12 mouse cellular contexts compared by ENCODE assay signal in genomic region chr1:74005020-74005419, GRCm38 (mm10).
DNase-seq lines count a peak whose midpoint lies in the region; ATAC-seq and TF ChIP-seq lines count a peak whose summit lies in the region.
"Had no signal": no experiment of that assay in that cellular context is flagged by ENCODE, and none has a peak within 500 bp of the region (broad histone marks: within the 10 kb centered on the region; RNA-seq: fewer than 3 reads in every experiment).

No protein-coding gene starts in this region.

- H3K27me3 ChIP-seq in kidney, adult 2 months (replicated peaks; ENCODE audit: control insufficient read depth, insufficient read depth, low read length): no peaks in the 10 kb centered on the region
- H3K27me3 ChIP-seq in kidney, embryonic 14.5 days (ENCODE audit: control insufficient read depth, insufficient read depth, low read length): no peaks in the 10 kb centered on the region; the same call in 1 of the 2 replicates
- H3K27me3 ChIP-seq in midbrain, postnatal 0 days (ENCODE audit: insufficient read depth, low read length): no peaks in the 10 kb centered on the region
- H3K27me3 ChIP-seq: midbrain, embryonic 15.5 days had no signal

- H3K36me3 ChIP-seq in kidney, adult 2 months (ENCODE audit: control insufficient read depth, insufficient read depth, low read length): peaks cover 6% of the 10 kb centered on the region; the same call in 1 of the 2 replicates
- no peaks in the 10 kb centered on the region; the same call in 1 of the 2 replicates for H3K36me3 ChIP-seq in kidney, embryonic 14.5 days (ENCODE audit: control insufficient read depth, insufficient read depth, low read length)
- no peaks in the 10 kb centered on the region for H3K36me3 ChIP-seq in midbrain, postnatal 0 days (ENCODE audit: insufficient read depth, low read length)
- H3K36me3 ChIP-seq: midbrain, embryonic 15.5 days had no signal

- no peak overlapping the region for H3K4me2 ChIP-seq in kidney, embryonic 14.5 days (replicated peaks; ENCODE audit: low read depth, low read length)
- H3K4me2 ChIP-seq in midbrain, postnatal 0 days (ENCODE audit: low read depth, low read length, poor library complexity, severe bottlenecking): no peak overlapping the region
- H3K4me2 ChIP-seq: midbrain, embryonic 15.5 days had no signal

- no peak overlapping the region for H3K4me3 ChIP-seq in kidney, adult 2 months (ENCODE audit: insufficient read depth, low read depth, low read length)
- H3K4me3 ChIP-seq in kidney, embryonic 14.5 days (ENCODE audit: low read length): no peak overlapping the region
- H3K4me3 ChIP-seq in midbrain, postnatal 0 days (ENCODE audit: low read depth, low read length): no peak overlapping the region
- H3K4me3 ChIP-seq: midbrain, embryonic 15.5 days had no signal

- no peak for TF ChIP-seq POLR2A in kidney, adult 2 months (IDR thresholded peaks at IDR 0.05; ENCODE audit: low read depth, low read length)

- no peak for TF ChIP-seq CTCF in kidney, adult 2 months (conservative IDR thresholded peaks at IDR 0.05; ENCODE audit: insufficient read depth, insufficient read length, low read depth, low read length)
- no peak for TF ChIP-seq CTCF in midbrain, postnatal 0 days (IDR thresholded peaks at IDR 0.05)

- intact Hi-C loops in heart, postnatal 36 days (cut with DNase I): no loop called here

- H3K9ac ChIP-seq in kidney, embryonic 14.5 days (ENCODE audit: low read depth, low read length): no peak overlapping the region
- no peak overlapping the region for H3K9ac ChIP-seq in midbrain, postnatal 0 days (replicated peaks; ENCODE audit: low read length, poor library complexity, severe bottlenecking)
- H3K9ac ChIP-seq: liver, embryonic 14.5 days; midbrain, embryonic 15.5 days had no signal

- H3K27ac ChIP-seq in kidney, adult 2 months (ENCODE audit: insufficient read depth, low read depth, low read length): peak overlapping the region; percentile 89
- H3K27ac ChIP-seq in kidney, embryonic 14.5 days (ENCODE audit: low read depth, low read length): no peak overlapping the region
- no peak overlapping the region for H3K27ac ChIP-seq in midbrain, postnatal 0 days (ENCODE audit: low read depth, low read length)
- H3K27ac ChIP-seq: liver, embryonic 14.5 days; midbrain, embryonic 15.5 days had no signal

- peaks cover 93% of the 10 kb centered on the region for H3K4me1 ChIP-seq in kidney, adult 2 months (ENCODE audit: control insufficient read depth, insufficient read depth, low read length)
- peaks cover 44% of the 10 kb centered on the region for H3K4me1 ChIP-seq in kidney, embryonic 14.5 days (ENCODE audit: control insufficient read depth, insufficient read depth, low read length)
- no peaks in the 10 kb centered on the region for H3K4me1 ChIP-seq in midbrain, postnatal 0 days (ENCODE audit: insufficient read depth, low read length)
- H3K4me1 ChIP-seq: midbrain, embryonic 15.5 days had no signal

- no peak for ATAC-seq in kidney, embryonic 14.5 days (ENCODE audit: low FRiP score, low TSS enrichment)
- no peak for ATAC-seq in midbrain, postnatal 0 days (ENCODE audit: low FRiP score)
- ATAC-seq: midbrain, embryonic 15.5 days had no signal

- peak; percentile 93 for DNase-seq in kidney, adult 2 months
- DNase-seq in adrenal gland, postnatal 36 days: peak; percentile 82 to 86
- DNase-seq in heart, postnatal 36 days: peak; percentile 64 to 72
- DNase-seq in lung, postnatal 25 days (ENCODE audit: low spot score): peak; percentile 73
- DNase-seq in right cerebral cortex, adult 18-20 months: no peak
- DNase-seq in MN1 (ENCODE audit: low spot score): no peak
- no peak for DNase-seq in midbrain, postnatal 0 days (ENCODE audit: low spot score)
- DNase-seq: cerebellum, adult 8-10 months; thymus, adult 2 months had no signal

- no peaks in the 10 kb centered on the region for H3K9me3 ChIP-seq in kidney, embryonic 14.5 days (ENCODE audit: control insufficient read depth, low read length)
- H3K9me3 ChIP-seq in midbrain, postnatal 0 days (ENCODE audit: low read length): no peaks in the 10 kb centered on the region
- H3K9me3 ChIP-seq: midbrain, embryonic 15.5 days had no signal

- 14% methylated on average over 3 of the region's 3 CpGs for WGBS in kidney, adult 2 months
- WGBS in kidney, embryonic 14.5 days: 64% methylated on average over 3 of the region's 3 CpGs
- 83% methylated on average over 3 of the region's 3 CpGs for WGBS in midbrain, postnatal 0 days

Comparison
In these comparisons a context has a peak if more than half of its experiments do, and no peak if none do; other contexts are left out.
1. DNase-seq: peak in kidney, adult 2 months (single experiment), adrenal gland, postnatal 36 days (2 of 2), heart, postnatal 36 days (2 of 2) and lung, postnatal 25 days (single experiment); none in right cerebral cortex, adult 18-20 months (single experiment), MN1 (single experiment) and midbrain, postnatal 0 days (single experiment).